Mouse (Mus musculus) C2C12 (cell line): ENCODE results near the gene Cfhr2.

Source experiments
- CEBPB ChIP-seq: IDR thresholded peaks from one replicate; pipeline ENCODE4 v1.6.1; 2011; ENCODE audit warnings: low read depth, mild to moderate bottlenecking, control low read depth, moderate library complexity
- CTCF ChIP-seq: IDR thresholded peaks from one replicate; pipeline ENCODE4 v1.5.1; 2011; ENCODE audit not compliant: control insufficient read depth, insufficient read depth, insufficient read length
- FOSL1 ChIP-seq: IDR thresholded peaks from one replicate; pipeline ENCODE4 v1.8.0; 2011; ENCODE audit warnings: mild to moderate bottlenecking, low read length; ENCODE audit not compliant: poor library complexity, insufficient read depth, severe bottlenecking
- MAX ChIP-seq: IDR thresholded peaks from one replicate; pipeline ENCODE4 v1.6.1; 2011; ENCODE audit warnings: mild to moderate bottlenecking, control low read depth
- MYOG ChIP-seq: IDR thresholded peaks from one replicate; pipeline ENCODE4 v1.6.1; 2011; ENCODE audit not compliant: control insufficient read depth, insufficient read length; ENCODE audit errors: extremely low read depth
- USF1 ChIP-seq: IDR thresholded peaks from one replicate; pipeline ENCODE4 v1.6.1; 2011; ENCODE audit warnings: low read depth, mild to moderate bottlenecking, control low read depth, moderate library complexity

DNA sequence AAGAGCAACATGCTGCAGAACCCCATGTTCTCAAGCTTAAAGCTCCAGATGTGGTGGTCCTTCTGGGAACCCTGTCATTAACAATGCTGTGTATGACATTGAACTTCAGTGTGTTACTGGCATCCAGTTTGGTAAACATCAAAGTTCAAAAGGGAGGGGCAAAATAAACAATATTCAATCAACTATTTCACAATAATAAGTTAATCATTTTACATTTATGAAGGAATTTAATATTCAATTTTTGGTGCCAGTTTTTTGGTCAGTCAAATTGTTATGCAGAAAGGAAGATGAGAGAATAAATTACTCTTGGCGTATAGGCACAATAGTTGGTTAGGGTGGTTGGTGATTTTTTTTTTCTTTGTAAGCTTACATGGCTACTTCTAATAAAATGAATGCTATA is 77.4 kb downstream of the Cfhr2 start, which contains the start of gene Gm4788:
- TF ChIP-seq FOSL1 (no peak), CTCF (no peak), MYOG (no peak), USF1 (no peak), MAX (no peak), CEBPB (no peak)
